Mouse (Mus musculus): ENCODE measurements at regions not wholly inside any gene's neighbourhood (a gene's known extent, or its start where the extent isn't known, plus 50 kb on each side); places are given as distances from the start of the nearest gene placed in this dataset.

DNA sequence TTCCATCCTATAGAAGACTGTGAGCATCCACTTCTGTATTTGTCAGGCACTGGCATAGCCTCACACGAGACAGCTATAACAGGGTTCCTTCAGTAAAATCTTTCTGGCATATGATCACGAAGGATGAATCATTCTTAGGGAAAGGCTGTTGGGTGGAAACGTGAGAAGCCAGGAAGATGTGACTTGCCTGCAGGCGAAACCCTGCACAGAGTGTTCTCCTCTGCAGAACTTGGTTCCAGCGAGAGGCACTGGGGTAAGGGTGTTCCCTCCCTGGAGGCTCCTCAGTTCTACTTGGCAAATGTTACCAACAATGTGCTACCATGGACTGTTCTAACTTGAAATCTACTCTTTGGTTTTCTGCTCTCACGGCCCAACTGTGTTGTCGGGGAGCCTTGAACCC lies 268.0 kb downstream of the Gadd45g start:
- TF ChIP-seq CTCF (IDR thresholded peaks at IDR 0.05; ENCODE audit: low read depth, low read length) (no peak), POLR2A (IDR thresholded peaks at IDR 0.05; ENCODE audit: insufficient read depth, low read length) (no peak), EP300 (IDR thresholded peaks at IDR 0.05; ENCODE audit: insufficient read depth, low read depth, low read length) (no peak)

All from ES-Bruce4 (cell line).